Mouse (Mus musculus) kidney, postnatal 4 days (tissue): Measurements from ENCODE around the gene Olfr1509.
"Not testable (repeated sequence)": the region's sequence is repeated elsewhere in the genome, so short reads cannot be mapped to it uniquely, and the experiment has no call there.

Experiments
- DNase-seq, 2 experiments: peaks; one replicate each; pipeline ENCODE4 v3.0.0; 2021; ENCODE audit warnings: mixed read lengths in 2 of 2

The Olfr1509 gene

DNA sequence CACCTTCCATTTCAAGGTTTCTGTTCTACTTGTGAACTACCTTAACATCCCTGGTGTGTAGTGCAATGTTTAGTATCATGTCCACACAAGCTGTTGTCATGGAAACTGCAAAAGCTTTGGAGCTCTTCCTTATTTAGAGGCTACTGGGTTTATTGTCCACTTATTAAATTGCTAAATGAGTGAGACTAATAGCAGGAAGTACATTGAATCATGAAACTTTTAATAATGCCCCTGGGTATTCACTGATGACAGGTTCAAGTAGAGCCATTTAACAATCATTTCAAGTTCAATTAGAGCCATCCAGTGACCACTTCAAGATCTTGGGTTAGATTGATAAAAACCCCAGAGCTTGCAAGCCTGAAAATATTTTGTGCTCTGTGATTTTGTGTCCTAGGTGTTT lies at the start of gene Olfr1509:
Gene Olfr1509, plus strand, starts transcription at position 301 of the 400 bp plus-strand sequence.
- no peak for DNase-seq

DNA sequence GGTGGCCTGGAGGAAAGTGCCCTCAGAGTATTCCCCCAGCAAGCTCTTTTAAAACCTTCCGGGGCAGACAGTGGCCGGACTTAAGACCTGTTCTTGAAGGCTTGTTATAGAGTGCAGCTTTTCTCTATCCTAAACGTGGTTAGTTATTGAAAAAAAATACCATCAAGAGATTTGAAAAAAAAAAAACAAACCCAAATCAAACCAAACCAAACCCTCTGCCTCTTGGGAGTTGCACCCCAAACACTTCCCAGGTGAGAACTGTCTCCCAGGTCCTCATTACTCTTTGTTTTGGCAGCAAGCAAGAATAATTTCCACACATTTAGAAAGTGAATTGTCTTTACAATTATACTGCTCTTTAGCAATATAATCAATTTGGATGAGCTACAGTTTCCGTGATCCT lies 45.5 kb upstream of the Olfr1509 start, which contains the start of gene Olfr1511:
Gene Olfr1511, minus strand, starts transcription at position 101 of the 400 bp plus-strand sequence.
- no peak for DNase-seq

DNA sequence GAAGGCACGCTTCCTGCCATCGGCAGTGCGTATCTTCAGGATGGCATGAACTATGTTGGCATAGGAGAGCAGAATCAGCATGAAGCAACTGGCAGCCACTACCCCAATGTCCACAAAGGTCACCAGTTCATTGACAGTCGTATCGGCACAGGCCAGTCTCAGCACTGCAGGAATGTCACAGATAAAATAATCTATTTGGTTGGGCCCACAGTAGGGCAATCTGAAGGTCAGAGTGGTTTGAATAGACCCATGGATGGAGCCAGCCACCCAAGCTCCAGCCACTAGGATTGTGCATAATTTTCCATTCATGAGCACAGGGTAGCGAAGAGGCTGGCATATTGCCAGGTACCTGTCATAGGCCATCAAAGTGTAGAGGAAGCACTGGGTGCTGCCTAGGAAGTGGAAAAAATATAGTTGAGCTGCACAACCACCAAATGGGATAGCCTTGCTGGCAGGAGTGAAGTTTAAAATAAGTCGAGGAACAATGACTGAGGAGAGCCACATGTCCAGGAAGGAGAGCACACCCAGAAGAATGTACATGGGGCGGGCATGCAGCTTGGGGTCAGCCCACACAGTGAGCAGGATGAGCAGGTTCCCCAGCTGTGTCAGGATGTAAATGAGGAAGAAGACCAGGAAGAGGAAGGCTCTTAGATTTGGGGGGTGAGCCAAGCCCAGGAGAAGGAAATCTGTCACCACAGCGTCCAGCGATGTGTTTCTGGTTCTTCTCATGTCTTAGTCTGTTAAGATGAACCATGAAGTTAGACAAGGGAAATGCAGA lies 32.5 kb upstream of the Olfr1509 start:
- not testable (repeated sequence) for DNase-seq

- DNase-seq, result no peak
These were observed 28.5 kb upstream of the Olfr1509 start, which contains the start of gene Olfr1510 for GRCm38 (mm10) chr14:52414273-52414672. Olfr1510 (minus strand) TSS chr14:52414373.

- no peak for DNase-seq
These were observed 15.1 kb upstream of the Olfr1509 start for GRCm38 (mm10) chr14:52427686-52428085.

DNA sequence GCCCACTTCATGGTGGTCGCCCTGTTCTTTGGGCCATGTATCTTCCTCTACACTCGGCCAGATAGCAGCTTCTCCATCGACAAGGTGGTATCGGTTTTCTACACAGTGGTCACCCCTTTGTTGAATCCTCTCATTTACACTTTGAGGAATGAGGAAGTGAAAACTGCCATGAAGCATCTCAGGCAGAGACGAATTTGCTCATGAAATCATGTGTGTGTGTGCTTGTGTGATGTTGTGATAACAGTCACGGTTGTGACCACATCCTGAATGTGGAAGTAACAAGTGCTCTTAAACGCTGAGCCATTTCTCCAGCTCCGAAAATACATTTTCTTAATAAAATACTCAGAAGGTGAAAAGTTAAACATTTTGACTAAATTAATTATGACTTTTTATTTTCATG lies 8.3 kb downstream of the Olfr1509 start:
- DNase-seq, result no peak

GRCm38 (mm10) chr14:52461928-52462327 lies 19.1 kb downstream of the Olfr1509 start:
- DNase-seq, result no peak

DNA sequence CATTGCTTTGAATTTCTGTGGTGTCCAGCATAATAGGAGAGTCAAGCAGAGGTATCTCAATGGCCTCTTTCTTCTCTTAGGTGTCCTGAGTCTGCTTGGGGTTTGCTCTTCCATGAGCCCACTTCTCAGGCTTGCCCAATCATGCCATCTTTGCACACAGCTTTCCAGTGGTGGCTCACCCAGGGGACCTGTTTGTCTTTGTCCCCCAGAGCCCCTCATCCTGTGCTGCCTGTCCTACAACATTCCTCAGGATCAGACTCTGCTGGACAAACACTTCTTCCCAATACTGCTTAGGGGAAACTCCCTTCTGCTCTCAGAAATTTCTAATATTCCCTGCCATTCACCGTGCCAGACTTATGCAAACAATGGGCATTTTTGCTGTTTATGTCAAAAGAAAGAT lies 22.9 kb downstream of the Olfr1509 start:
- DNase-seq, result no peak

DNA sequence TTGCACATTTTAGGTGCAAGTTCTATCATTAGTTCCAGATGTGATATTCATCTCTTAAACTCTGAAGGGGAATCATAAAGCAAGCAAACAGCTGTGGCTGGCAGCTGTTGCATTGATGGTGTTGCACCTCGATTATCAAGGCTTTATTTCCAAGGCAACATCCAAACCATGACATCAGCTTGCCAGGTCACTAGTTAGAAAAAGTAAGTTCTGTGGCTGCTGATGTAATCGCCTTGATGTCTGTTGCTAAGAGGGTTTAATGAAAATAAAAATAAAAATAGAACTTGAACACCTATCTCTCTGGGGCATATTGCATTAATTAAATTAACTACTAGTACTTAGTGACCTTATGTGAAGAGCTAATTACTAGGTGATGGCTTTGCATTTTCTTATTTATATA lies 24.6 kb downstream of the Olfr1509 start, which contains the start of gene Olfr1508:
Gene Olfr1508, minus strand, starts transcription at position 101 of the 400 bp plus-strand sequence.
- DNase-seq, result no peak

DNA sequence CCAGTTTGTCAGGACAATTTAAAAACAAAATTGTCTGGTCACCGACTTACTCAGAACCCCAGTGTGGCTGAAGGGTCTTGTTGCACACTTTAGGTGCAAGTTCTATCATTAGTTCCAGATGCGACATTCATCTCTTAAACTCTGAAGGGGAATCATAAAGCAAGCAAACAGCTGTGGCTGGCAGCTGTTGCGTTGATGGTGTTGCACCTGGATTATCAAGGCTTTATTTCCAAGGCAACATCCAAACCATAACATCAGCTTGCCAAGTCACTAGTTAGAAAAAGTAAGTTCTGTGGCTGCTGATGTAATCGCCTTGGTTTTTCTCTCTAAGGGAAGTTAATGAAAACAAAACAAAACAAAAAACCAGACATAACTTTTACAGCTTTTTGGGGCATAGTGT lies 52.7 kb downstream of the Olfr1509 start, which contains the start of gene Olfr1507:
Gene Olfr1507, minus strand, starts transcription at position 234 of the 400 bp plus-strand sequence.
- DNase-seq, result no peak
